In the genomic region with DNA sequence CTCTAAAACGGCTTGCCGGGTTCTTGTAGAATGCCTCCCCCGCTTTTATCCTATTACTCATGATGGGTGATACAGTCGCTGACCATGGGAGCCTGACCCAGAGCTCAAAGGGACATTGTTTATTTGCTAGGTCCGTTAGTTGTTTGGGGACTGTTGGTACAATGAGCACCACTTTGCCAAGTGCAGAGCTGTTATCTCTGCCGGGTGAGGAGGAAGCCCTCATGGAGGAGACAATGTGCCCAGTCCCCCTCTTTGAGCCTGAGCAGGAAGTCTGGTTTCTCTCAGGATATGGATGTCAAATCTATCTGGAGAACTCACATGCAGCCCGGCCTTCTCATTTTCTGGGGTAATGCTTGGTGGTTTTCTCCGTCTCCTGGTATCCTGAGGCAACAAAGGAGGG, we compare ENCODE assay signal across 8 mouse cellular contexts.
DNase-seq lines count a peak whose midpoint lies in the region; ATAC-seq and TF ChIP-seq lines count a peak whose summit lies in the region.
"Had no signal": no experiment of that assay in that cellular context is flagged by ENCODE, and none has a peak within 500 bp of the region (broad histone marks: within the 10 kb centered on the region; RNA-seq: fewer than 3 reads in every experiment).

No protein-coding gene starts in this region.

- 0 out of 2 replicates have a peak, but pooled peaks have one; percentile 15 for ATAC-seq in kidney, embryonic 15.5 days (replicated peaks; ENCODE audit: low FRiP score)

- no peak for TF ChIP-seq CTCF in thymus, adult 2 months (IDR thresholded peaks at IDR 0.05; ENCODE audit: borderline replicate concordance, control insufficient read depth, extremely low read depth, insufficient read depth, low read length, poor library complexity)

- TF ChIP-seq POLR2A in thymus, adult 2 months (IDR thresholded peaks at IDR 0.05; ENCODE audit: control insufficient read depth, extremely low read depth, insufficient read depth, low read length, poor library complexity): no peak

- peaks cover 3% of the 10 kb centered on the region; the same call in 1 of the 2 replicates for H3K36me3 ChIP-seq in kidney, embryonic 15.5 days
- no peaks in the 10 kb centered on the region for H3K36me3 ChIP-seq in thymus, adult 2 months (ENCODE audit: control insufficient read depth, insufficient read depth, low read length)
- H3K36me3 ChIP-seq: hindbrain, embryonic 12.5 days had no signal

- H3K27ac ChIP-seq in kidney, embryonic 15.5 days: 0 out of 2 replicates have a peak overlapping the region, but pooled peaks have one; percentile 18
- H3K27ac ChIP-seq in thymus, adult 2 months (ENCODE audit: control insufficient read depth, insufficient read depth, low read length): no peak overlapping the region
- H3K27ac ChIP-seq: hindbrain, embryonic 12.5 days had no signal

- no peak overlapping the region for H3K4me3 ChIP-seq in kidney, embryonic 15.5 days (replicated peaks)
- no peak overlapping the region for H3K4me3 ChIP-seq in thymus, adult 2 months (ENCODE audit: control insufficient read depth, insufficient read depth, low read length)
- H3K4me3 ChIP-seq: hindbrain, embryonic 12.5 days had no signal

- peaks cover 44% of the 10 kb centered on the region for H3K4me1 ChIP-seq in kidney, embryonic 15.5 days
- H3K4me1 ChIP-seq in thymus, adult 2 months (replicated peaks; ENCODE audit: control insufficient read depth, insufficient read depth, low read length): no peaks in the 10 kb centered on the region

- no peaks in the 10 kb centered on the region for H3K9me3 ChIP-seq in kidney, embryonic 15.5 days (replicated peaks)
- H3K9me3 ChIP-seq: hindbrain, embryonic 12.5 days had no signal

- H3K4me2 ChIP-seq in kidney, embryonic 15.5 days: peak overlapping the region; percentile 4; the same call in 1 of the 2 replicates
- H3K4me2 ChIP-seq: hindbrain, embryonic 12.5 days had no signal

- DNase-seq in adrenal gland, postnatal 36 days: peak; percentile 6 to 11
- DNase-seq in heart, adult 9 months (ENCODE audit: low spot score in 2 of 2): peak; percentile 64 to 66
- DNase-seq in lung, postnatal 10 days: peak; percentile 58
- DNase-seq in thymus, adult 2 months: no peak
- DNase-seq in spleen, adult 18-20 months: no peak
- DNase-seq in frontal cortex, adult 2 months (ENCODE audit: extremely low spot score in 1 of 2, low spot score in 1 of 2): no peak

- no peak overlapping the region for H3K9ac ChIP-seq in kidney, embryonic 15.5 days
- H3K9ac ChIP-seq: hindbrain, embryonic 12.5 days had no signal

- H3K27me3 ChIP-seq in kidney, embryonic 15.5 days: no peaks in the 10 kb centered on the region
- H3K27me3 ChIP-seq in thymus, adult 2 months (ENCODE audit: control insufficient read depth, insufficient read depth, low read length): no peaks in the 10 kb centered on the region

- 23% methylated on average over 8 of the region's 8 CpGs for WGBS in kidney, embryonic 15.5 days
- WGBS in thymus, adult 2 months: 40% methylated on average over 8 of the region's 8 CpGs

Comparison
In these comparisons a context has a peak if more than half of its experiments do, and no peak if none do; other contexts are left out.
1. DNase-seq: peak in adrenal gland, postnatal 36 days (2 of 2), heart, adult 9 months (2 of 2) and lung, postnatal 10 days (single experiment); none in thymus, adult 2 months (single experiment), spleen, adult 18-20 months (0 of 2) and frontal cortex, adult 2 months (0 of 2).